Mouse (Mus musculus) kidney, adult 2 months (tissue): Measurements from ENCODE around the gene Ap5s1.

Experiments used
- CTCF ChIP-seq: fragments of 200-500 bp; conservative IDR thresholded peaks from 2 replicates; pipeline ENCODE4 v1.5.1; 2011; ENCODE audit warnings: low read depth, mild to moderate bottlenecking, control low read depth, low read length, moderate library complexity, mixed read lengths; ENCODE audit not compliant: insufficient read depth, insufficient read length
- POLR2A ChIP-seq: fragments of 200-500 bp; IDR thresholded peaks from one replicate; pipeline ENCODE4 v1.6.1; 2011; ENCODE audit warnings: low read depth, low read length, control low read depth

DNA sequence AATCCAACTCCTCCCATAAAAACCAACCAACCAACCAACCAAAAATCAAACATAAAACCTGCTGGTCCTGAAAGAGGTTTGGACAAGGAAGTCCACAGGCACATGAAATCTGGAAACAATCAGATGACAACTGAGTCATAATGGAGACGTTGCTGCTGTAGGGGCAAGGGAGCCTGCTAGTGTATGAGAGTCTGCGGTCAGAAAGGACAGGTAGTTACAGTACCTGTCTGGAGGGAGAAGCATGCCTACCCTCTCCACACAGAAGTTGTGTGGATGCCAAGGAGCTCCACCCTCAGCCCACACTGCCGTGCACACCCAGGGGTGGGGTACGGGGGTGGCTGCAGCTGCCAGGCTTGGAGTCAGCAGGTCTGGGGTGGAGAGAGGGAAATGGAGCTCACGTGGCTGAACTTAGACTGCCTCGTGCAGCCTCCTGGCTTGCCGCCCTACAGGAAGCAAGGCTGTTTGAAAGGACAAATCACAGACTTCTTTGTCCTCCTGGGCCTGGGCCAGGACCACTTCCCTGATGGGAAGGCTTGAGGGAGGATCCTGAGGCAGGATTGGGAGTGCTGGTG, 2.4 kb upstream of the Ap5s1 start:
- no peak for TF ChIP-seq CTCF
- TF ChIP-seq POLR2A: no peak
